Mouse (Mus musculus): ENCODE measurements around the gene Ndufa3. TPM values are rescaled to one million over a fixed set of nuclear protein-coding genes. Genes with fewer than 3 reads are reported as not detected.

The Ndufa3 gene
- polyA plus RNA-seq, 1 experiment: 99.6 TPM

DNA sequence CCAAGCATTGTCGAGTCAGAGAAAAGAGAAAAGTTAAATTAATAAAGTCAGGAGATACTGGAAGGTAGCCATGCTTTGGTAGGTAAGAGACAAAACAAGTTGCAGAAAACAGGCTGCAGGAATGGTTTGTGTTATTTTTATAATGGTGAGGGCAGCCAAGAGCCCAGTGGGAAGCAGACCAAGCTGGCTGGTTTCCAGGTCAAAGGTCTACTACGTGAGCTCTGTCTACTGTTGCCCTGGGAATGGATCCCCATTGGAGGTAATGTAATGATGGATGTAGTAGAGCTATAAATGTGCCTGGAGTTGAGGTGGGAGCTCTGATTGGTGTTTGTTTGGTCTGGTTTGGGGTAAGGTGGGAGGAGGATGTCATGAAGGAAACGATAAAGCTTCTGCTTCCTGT is 8.1 kb upstream of the Ndufa3 start:
- TF ChIP-seq CTCF (IDR thresholded peaks at IDR 0.05; ENCODE audit: control insufficient read depth, insufficient read depth, insufficient replicate concordance, low read depth, low read length) (no peak), POLR2A (IDR thresholded peaks at IDR 0.05; ENCODE audit: control insufficient read depth, low read depth, low read length) (no peak)
- H3K27ac ChIP-seq (ENCODE audit: control insufficient read depth, insufficient read depth, low read depth, low read length): no peak overlapping the region; the same call in 1 of the 2 replicates
- no peaks in the 10 kb centered on the region for H3K36me3 ChIP-seq (ENCODE audit: control insufficient read depth, insufficient read depth, low read length)
- peaks cover 6% of the 10 kb centered on the region for H3K4me1 ChIP-seq (ENCODE audit: control insufficient read depth, insufficient read depth, low read length)
- no peak overlapping the region for H3K4me3 ChIP-seq (ENCODE audit: control insufficient read depth, low read depth, low read length)
- H3K27me3 ChIP-seq (ENCODE audit: control insufficient read depth, insufficient read depth, low read length): no peaks in the 10 kb centered on the region

DNA sequence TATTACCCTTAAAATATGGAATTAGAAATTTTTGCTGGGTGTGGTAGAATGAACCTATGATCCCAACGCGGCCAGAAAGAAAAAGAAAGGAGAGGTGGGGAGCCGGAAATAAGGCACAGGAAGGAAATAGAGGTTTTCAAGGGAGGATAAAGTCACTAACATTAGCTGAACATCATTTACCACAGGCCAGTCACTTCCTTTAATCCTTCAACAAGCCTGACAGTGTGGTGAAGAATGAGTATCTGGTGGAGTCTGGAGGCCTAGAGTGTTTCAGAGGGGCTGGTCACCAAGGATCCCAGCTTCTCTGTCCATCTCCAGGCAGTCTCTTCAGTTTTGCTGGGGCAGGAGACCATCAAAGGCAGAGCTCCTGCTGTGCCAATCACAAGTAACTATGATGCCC is 6.7 kb upstream of the Ndufa3 start:
- no peak overlapping the region for H3K27ac ChIP-seq (ENCODE audit: control insufficient read depth, insufficient read depth, low read depth, low read length)
- no peaks in the 10 kb centered on the region for H3K36me3 ChIP-seq (ENCODE audit: control insufficient read depth, insufficient read depth, low read length)
- H3K27me3 ChIP-seq (ENCODE audit: control insufficient read depth, insufficient read depth, low read length): no peaks in the 10 kb centered on the region
- TF ChIP-seq POLR2A (IDR thresholded peaks at IDR 0.05; ENCODE audit: control insufficient read depth, low read depth, low read length) (no peak), CTCF (IDR thresholded peaks at IDR 0.05; ENCODE audit: control insufficient read depth, insufficient read depth, insufficient replicate concordance, low read depth, low read length) (no peak)
- no peak overlapping the region for H3K4me3 ChIP-seq (ENCODE audit: control insufficient read depth, low read depth, low read length)
- H3K4me1 ChIP-seq (ENCODE audit: control insufficient read depth, insufficient read depth, low read length): peaks cover 6% of the 10 kb centered on the region

DNA sequence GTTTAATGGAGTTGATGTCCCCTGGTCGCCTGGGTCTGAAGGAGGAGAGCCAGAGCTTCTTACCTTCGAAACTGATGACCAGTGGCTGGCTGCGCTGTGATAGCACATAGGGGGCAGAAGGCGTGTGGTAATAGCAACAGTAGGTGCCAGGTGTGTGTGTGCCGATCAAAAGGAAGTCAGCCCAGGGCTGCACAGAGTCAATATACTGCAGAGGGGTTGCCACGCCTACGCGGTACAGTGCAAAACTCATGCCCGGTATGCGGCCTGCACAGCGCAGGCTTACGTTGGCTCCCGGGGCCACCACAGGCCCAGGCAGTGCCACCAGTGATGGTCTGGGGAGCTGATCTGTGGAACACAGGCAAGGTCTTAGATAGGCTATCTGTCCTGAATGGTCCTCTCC is 6.2 kb upstream of the Ndufa3 start:
- H3K4me3 ChIP-seq (ENCODE audit: control insufficient read depth, low read depth, low read length): no peak overlapping the region
- TF ChIP-seq POLR2A (IDR thresholded peaks at IDR 0.05; ENCODE audit: control insufficient read depth, low read depth, low read length): no peak
- no peak for TF ChIP-seq CTCF (IDR thresholded peaks at IDR 0.05; ENCODE audit: control insufficient read depth, insufficient read depth, insufficient replicate concordance, low read depth, low read length)
- H3K36me3 ChIP-seq (ENCODE audit: control insufficient read depth, insufficient read depth, low read length): no peaks in the 10 kb centered on the region
- H3K27ac ChIP-seq (ENCODE audit: control insufficient read depth, insufficient read depth, low read depth, low read length): peak overlapping the region; percentile 64; the same call in 1 of the 2 replicates
- H3K4me1 ChIP-seq (ENCODE audit: control insufficient read depth, insufficient read depth, low read length): peaks cover 6% of the 10 kb centered on the region
- H3K27me3 ChIP-seq (ENCODE audit: control insufficient read depth, insufficient read depth, low read length): no peaks in the 10 kb centered on the region

GRCm38 (mm10) chr7:3614021-3614420 is 3.2 kb upstream of the Ndufa3 start:
- no peak overlapping the region for H3K27ac ChIP-seq (ENCODE audit: control insufficient read depth, insufficient read depth, low read depth, low read length)
- peaks cover 12% of the 10 kb centered on the region for H3K4me1 ChIP-seq (ENCODE audit: control insufficient read depth, insufficient read depth, low read length)
- no peaks in the 10 kb centered on the region for H3K36me3 ChIP-seq (ENCODE audit: control insufficient read depth, insufficient read depth, low read length)
- H3K4me3 ChIP-seq (ENCODE audit: control insufficient read depth, low read depth, low read length): no peak overlapping the region
- H3K27me3 ChIP-seq (ENCODE audit: control insufficient read depth, insufficient read depth, low read length): no peaks in the 10 kb centered on the region
- TF ChIP-seq CTCF (IDR thresholded peaks at IDR 0.05; ENCODE audit: control insufficient read depth, insufficient read depth, insufficient replicate concordance, low read depth, low read length) (no peak), POLR2A (IDR thresholded peaks at IDR 0.05; ENCODE audit: control insufficient read depth, low read depth, low read length) (no peak)

- peaks cover 11% of the 10 kb centered on the region for H3K4me1 ChIP-seq (ENCODE audit: control insufficient read depth, insufficient read depth, low read length)
- peak within 1 kb of the TSS; percentile 91; the same call in 1 of the 2 replicates for H3K4me3 ChIP-seq (ENCODE audit: control insufficient read depth, low read depth, low read length)
- H3K36me3 ChIP-seq (ENCODE audit: control insufficient read depth, insufficient read depth, low read length): peaks cover 1% of the 10 kb centered on the region; the same call in 1 of the 2 replicates
- H3K27ac ChIP-seq (ENCODE audit: control insufficient read depth, insufficient read depth, low read depth, low read length): no peak within 1 kb of the TSS
- H3K27me3 ChIP-seq (ENCODE audit: control insufficient read depth, insufficient read depth, low read length): no peaks in the 10 kb centered on the region
- no peak for TF ChIP-seq POLR2A (IDR thresholded peaks at IDR 0.05; ENCODE audit: control insufficient read depth, low read depth, low read length)
- TF ChIP-seq CTCF (IDR thresholded peaks at IDR 0.05; ENCODE audit: control insufficient read depth, insufficient read depth, insufficient replicate concordance, low read depth, low read length): no peak
These were observed 1.1 kb upstream of the Ndufa3 start, which contains the start of gene Oscar for GRCm38 (mm10) chr7:3616057-3616388. TSS of gene Oscar (minus strand) at chr7:3616157.

DNA sequence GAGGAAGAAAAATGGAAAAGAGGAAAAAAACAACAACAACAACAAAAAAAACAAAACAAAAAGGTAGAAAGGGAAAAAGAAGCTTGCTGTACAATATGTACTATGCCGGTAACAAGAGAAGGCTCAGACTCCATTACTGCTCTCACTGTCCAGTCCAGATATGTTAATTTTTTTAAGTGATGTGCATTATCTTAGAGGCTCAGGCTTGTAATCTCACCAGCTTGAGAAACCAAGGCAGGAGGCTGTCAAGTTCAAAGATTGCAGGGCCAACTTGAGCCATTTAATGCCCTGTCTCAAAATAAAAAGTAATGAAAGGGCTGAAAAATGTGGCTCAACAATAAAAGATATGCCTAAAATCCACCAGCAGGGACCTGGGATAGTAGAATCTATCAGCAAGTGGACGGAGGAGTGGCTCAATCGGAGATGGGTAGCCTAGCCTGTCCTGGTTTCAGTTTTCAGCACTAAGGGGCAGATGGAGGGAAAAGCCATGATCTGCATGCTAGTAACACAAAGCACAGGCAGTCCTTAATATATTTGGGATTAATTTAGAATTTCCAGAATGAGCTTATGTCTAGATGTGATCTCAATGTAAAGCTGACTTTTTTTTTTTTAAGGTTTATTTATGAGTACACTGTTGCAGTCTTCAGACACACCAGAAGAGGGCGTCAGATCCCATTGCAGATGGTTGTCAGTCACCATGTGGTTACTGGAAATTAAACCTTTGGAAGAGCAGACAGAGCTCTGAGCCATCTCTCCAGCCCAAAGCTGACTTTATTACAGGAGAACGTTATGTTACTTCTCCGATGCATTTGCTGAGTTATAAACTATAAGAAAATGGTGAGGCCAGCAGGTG is 558 bp upstream of the Ndufa3 start:
- H3K27me3 ChIP-seq (ENCODE audit: control insufficient read depth, insufficient read depth, low read length): no peaks in the 10 kb centered on the region
- TF ChIP-seq CTCF (IDR thresholded peaks at IDR 0.05; ENCODE audit: control insufficient read depth, insufficient read depth, insufficient replicate concordance, low read depth, low read length) (no peak), POLR2A (IDR thresholded peaks at IDR 0.05; ENCODE audit: control insufficient read depth, low read depth, low read length) (no peak)
- peaks cover 1% of the 10 kb centered on the region; the same call in 1 of the 2 replicates for H3K36me3 ChIP-seq (ENCODE audit: control insufficient read depth, insufficient read depth, low read length)
- H3K4me1 ChIP-seq (ENCODE audit: control insufficient read depth, insufficient read depth, low read length): peaks cover 6% of the 10 kb centered on the region
- H3K27ac ChIP-seq (ENCODE audit: control insufficient read depth, insufficient read depth, low read depth, low read length): no peak overlapping the region
- H3K4me3 ChIP-seq (ENCODE audit: control insufficient read depth, low read depth, low read length): peak overlapping the region; percentile 91

- no peak for TF ChIP-seq CTCF (IDR thresholded peaks at IDR 0.05; ENCODE audit: control insufficient read depth, insufficient read depth, insufficient replicate concordance, low read depth, low read length)
- peak overlapping the region; percentile 92 for H3K27ac ChIP-seq (ENCODE audit: control insufficient read depth, insufficient read depth, low read depth, low read length)
- peaks cover 14% of the 10 kb centered on the region for H3K4me1 ChIP-seq (ENCODE audit: control insufficient read depth, insufficient read depth, low read length)
- H3K36me3 ChIP-seq (ENCODE audit: control insufficient read depth, insufficient read depth, low read length): peaks cover 1% of the 10 kb centered on the region; the same call in 1 of the 2 replicates
- H3K27me3 ChIP-seq (ENCODE audit: control insufficient read depth, insufficient read depth, low read length): no peaks in the 10 kb centered on the region
- H3K4me3 ChIP-seq (ENCODE audit: control insufficient read depth, low read depth, low read length): peak overlapping the region; percentile 100
These were observed 11.9 kb downstream of the Ndufa3 start for GRCm38 (mm10) chr7:3629030-3629429.

All from testis, adult 2 months (tissue).